Mouse (Mus musculus) neural tube, embryonic 15.5 days (tissue): ENCODE measurements around the gene Tmc3. TPM values are rescaled to one million over a fixed set of nuclear protein-coding genes. Genes with fewer than 3 reads are reported as not detected.
A peak's percentile ranks its signal among the peaks of the same experiment; 100 is the strongest.

Source experiments
- ATAC-seq: fragments of 200-750 bp; cut with Nextera tagmentation; 2 replicates; pipeline ENCODE4 v1.8.0; 2017; ENCODE audit warnings: mild to moderate bottlenecking, moderate TSS enrichment, moderate library complexity; ENCODE audit not compliant: low FRiP score
- H3K27ac ChIP-seq: fragments of 300-500 bp; sonication (generic); replicated peaks from 2 replicates; pipeline ENCODE4 v1.5.1; 2015; ENCODE audit warnings: mild to moderate bottlenecking, inconsistent platforms
- H3K27me3 ChIP-seq: fragments of 300-500 bp; sonication (generic); replicated peaks from 2 replicates; pipeline ENCODE4 v1.6.1; 2015; ENCODE audit warnings: inconsistent platforms
- H3K36me3 ChIP-seq: fragments of 300-500 bp; sonication (generic); 2 replicates; pipeline ENCODE4 v1.6.1; 2015; ENCODE audit warnings: inconsistent platforms
- H3K4me1 ChIP-seq: fragments of 300-500 bp; sonication (generic); 2 replicates; pipeline ENCODE4 v1.6.1; 2015; ENCODE audit warnings: inconsistent platforms
- H3K4me2 ChIP-seq: fragments of 300-500 bp; sonication (generic); 2 replicates; pipeline ENCODE4 v1.6.1; 2015; ENCODE audit warnings: inconsistent platforms, mild to moderate bottlenecking, moderate library complexity
- H3K4me3 ChIP-seq: fragments of 300-500 bp; sonication (generic); replicated peaks from 2 replicates; pipeline ENCODE4 v1.5.1; 2015; ENCODE audit warnings: mild to moderate bottlenecking, inconsistent platforms
- H3K9ac ChIP-seq: fragments of 300-500 bp; sonication (generic); replicated peaks from 2 replicates; pipeline ENCODE4 v1.6.1; 2015; ENCODE audit warnings: mild to moderate bottlenecking, inconsistent platforms
- H3K9me3 ChIP-seq: fragments of 300-500 bp; sonication (generic); replicated peaks from 2 replicates; pipeline ENCODE4 v1.6.1; 2016; ENCODE audit warnings: inconsistent platforms
- WGBS: fragments of 180-500 bp; shearing (Covaris S2); methylation state at CpG from one replicate; pipeline ENCODE4 v1.1.7; 2015; ENCODE audit warnings: mixed read lengths; 5-methylcytosine and 5-hydroxymethylcytosine counted together
- polyA plus RNA-seq: library from polyadenylated mRNA; unstranded; fragments of >200 nt; fragmentation: Nextera tagmentation; extraction: Ambion mirVana; gene quantifications from 2 replicates; pipeline ENCODE4 v1.2.1, GENCODE M21; 2015

The Tmc3 gene
- polyA plus RNA-seq, 1 experiment from 2014 or later: 0.27 TPM

DNA sequence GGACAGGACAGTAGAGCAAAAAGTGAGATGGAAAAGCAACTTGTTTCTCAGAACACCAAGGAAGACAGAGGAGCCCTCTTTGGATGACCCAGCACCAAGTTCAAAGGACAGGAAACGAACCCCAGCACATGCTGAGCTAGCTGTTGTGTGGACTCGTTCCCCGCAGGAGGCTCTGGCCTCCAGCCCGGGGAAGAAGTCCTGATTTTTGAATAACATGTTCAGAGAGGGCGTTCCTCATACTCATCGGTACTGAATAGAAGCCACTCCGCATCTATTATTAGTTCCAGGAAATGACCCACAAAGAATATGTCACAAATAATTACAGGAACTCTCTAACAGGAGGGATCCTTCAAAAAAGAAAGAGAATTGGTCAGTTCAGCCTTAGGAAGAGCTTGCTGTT, 18.8 kb upstream of the Tmc3 start:
- H3K9ac ChIP-seq: no peak overlapping the region
- WGBS: 40% methylated on average over 7 of the region's 7 CpGs
- H3K4me1 ChIP-seq: no peaks in the 10 kb centered on the region
- no peak overlapping the region for H3K4me2 ChIP-seq
- no peak for ATAC-seq
- no peak overlapping the region for H3K4me3 ChIP-seq
- no peaks in the 10 kb centered on the region for H3K36me3 ChIP-seq
- H3K27ac ChIP-seq: no peak overlapping the region
- no peaks in the 10 kb centered on the region for H3K9me3 ChIP-seq
- no peaks in the 10 kb centered on the region for H3K27me3 ChIP-seq

GRCm38 (mm10) chr7:83567841-83568500, 16.8 kb upstream of the Tmc3 start:
- Histone ChIP-seq H3K27ac (no peak overlapping the region), H3K27me3 (no peaks in the 10 kb centered on the region), H3K4me1 (no peaks in the 10 kb centered on the region), H3K36me3 (no peaks in the 10 kb centered on the region), H3K9me3 (no peaks in the 10 kb centered on the region), H3K4me2 (no peak overlapping the region), H3K9ac (no peak overlapping the region), H3K4me3 (no peak overlapping the region)
- WGBS: 61% methylated on average over 16 of the region's 16 CpGs
- ATAC-seq: no peak

DNA sequence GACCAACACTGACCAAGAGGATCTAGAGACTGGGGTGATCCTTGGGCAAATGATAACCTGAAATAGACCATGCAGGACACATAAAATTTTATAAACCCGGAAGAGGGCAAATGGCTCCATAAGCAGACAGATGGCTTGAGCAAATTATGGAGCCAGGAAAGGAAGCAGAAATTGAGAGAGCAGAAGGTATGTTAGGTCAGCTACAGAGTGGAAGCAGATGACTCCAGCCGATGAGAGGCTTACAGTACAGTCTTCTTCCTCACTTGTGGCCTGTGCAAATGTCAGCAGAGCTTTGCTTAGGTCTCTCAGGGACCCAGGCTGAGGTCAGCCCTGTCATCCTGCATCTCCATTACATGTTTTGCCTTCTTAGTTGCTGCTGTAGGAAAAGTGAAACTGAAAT, 15.9 kb upstream of the Tmc3 start:
- 92% methylated on average over 2 of the region's 2 CpGs for WGBS
- Histone ChIP-seq H3K4me3 (no peak overlapping the region), H3K9ac (no peak overlapping the region), H3K4me2 (no peak overlapping the region), H3K27ac (no peak overlapping the region), H3K36me3 (no peaks in the 10 kb centered on the region), H3K9me3 (no peaks in the 10 kb centered on the region), H3K4me1 (no peaks in the 10 kb centered on the region), H3K27me3 (no peaks in the 10 kb centered on the region)
- no peak for ATAC-seq

GRCm38 (mm10) chr7:83569436-83569835, 15.3 kb upstream of the Tmc3 start:
- no peaks in the 10 kb centered on the region for H3K9me3 ChIP-seq
- H3K4me3 ChIP-seq: no peak overlapping the region
- ATAC-seq: no peak
- H3K4me2 ChIP-seq: no peak overlapping the region
- no peaks in the 10 kb centered on the region for H3K4me1 ChIP-seq
- no peaks in the 10 kb centered on the region for H3K27me3 ChIP-seq
- 89% methylated on average over 2 of the region's 2 CpGs for WGBS
- no peak overlapping the region for H3K9ac ChIP-seq
- no peaks in the 10 kb centered on the region for H3K36me3 ChIP-seq
- H3K27ac ChIP-seq: no peak overlapping the region

- H3K27me3 ChIP-seq: no peaks in the 10 kb centered on the region
- 71% methylated on average over 4 of the region's 4 CpGs for WGBS
Measured at GRCm38 (mm10) chr7:83571077-83571476, 13.7 kb upstream of the Tmc3 start.

GRCm38 (mm10) chr7:83571901-83572300, 12.8 kb upstream of the Tmc3 start:
- Histone ChIP-seq H3K4me2 (no peak overlapping the region), H3K9ac (no peak overlapping the region), H3K36me3 (no peaks in the 10 kb centered on the region), H3K4me1 (no peaks in the 10 kb centered on the region), H3K9me3 (no peaks in the 10 kb centered on the region), H3K27me3 (no peaks in the 10 kb centered on the region), H3K27ac (no peak overlapping the region), H3K4me3 (no peak overlapping the region)
- ATAC-seq: no peak
- 63% methylated on average over 3 of the region's 3 CpGs for WGBS

More at GRCm38 (mm10) chr7:83571077-83571476, 13.7 kb upstream of the Tmc3 start:
- Histone ChIP-seq H3K27ac (no peak overlapping the region), H3K9ac (no peak overlapping the region), H3K4me3 (no peak overlapping the region), H3K4me1 (no peaks in the 10 kb centered on the region), H3K36me3 (no peaks in the 10 kb centered on the region), H3K4me2 (no peak overlapping the region), H3K9me3 (no peaks in the 10 kb centered on the region)
- no peak for ATAC-seq

DNA sequence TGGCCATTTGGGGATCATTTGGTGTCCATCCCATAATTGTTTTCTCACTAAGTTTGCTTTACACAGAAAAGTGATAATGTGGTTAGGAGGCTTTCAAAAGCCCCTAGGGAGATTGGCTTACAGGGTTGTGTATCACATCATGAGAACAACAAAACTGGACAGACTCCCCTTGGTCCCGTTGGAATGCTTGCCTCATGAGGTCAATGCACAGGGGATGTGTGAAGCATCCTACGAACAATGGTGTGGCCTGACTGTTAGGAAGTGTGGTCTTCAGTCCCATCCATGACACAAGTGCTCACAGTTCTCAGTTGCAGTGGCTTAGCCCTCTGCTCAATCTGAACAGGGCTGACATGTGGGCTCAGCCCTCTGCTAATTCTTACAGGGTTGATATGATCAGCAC, 12.3 kb upstream of the Tmc3 start:
- no peaks in the 10 kb centered on the region for H3K9me3 ChIP-seq
- no peaks in the 10 kb centered on the region for H3K27me3 ChIP-seq
- 76% methylated on average over 2 of the region's 2 CpGs for WGBS
- H3K4me1 ChIP-seq: no peaks in the 10 kb centered on the region
- H3K9ac ChIP-seq: no peak overlapping the region
- no peaks in the 10 kb centered on the region for H3K36me3 ChIP-seq
- no peak for ATAC-seq
- no peak overlapping the region for H3K4me2 ChIP-seq
- H3K4me3 ChIP-seq: no peak overlapping the region
- H3K27ac ChIP-seq: no peak overlapping the region

- H3K4me3 ChIP-seq: no peak overlapping the region
- H3K36me3 ChIP-seq: no peaks in the 10 kb centered on the region
- ATAC-seq: peak; percentile 75
- H3K4me1 ChIP-seq: no peaks in the 10 kb centered on the region
- no peaks in the 10 kb centered on the region for H3K9me3 ChIP-seq
- H3K27me3 ChIP-seq: no peaks in the 10 kb centered on the region
- H3K27ac ChIP-seq: no peak overlapping the region
- 53% methylated on average over 4 of the region's 4 CpGs for WGBS
- no peak overlapping the region for H3K4me2 ChIP-seq
- no peak overlapping the region for H3K9ac ChIP-seq
Measured at GRCm38 (mm10) chr7:83580946-83581345, 3.8 kb upstream of the Tmc3 start.

DNA sequence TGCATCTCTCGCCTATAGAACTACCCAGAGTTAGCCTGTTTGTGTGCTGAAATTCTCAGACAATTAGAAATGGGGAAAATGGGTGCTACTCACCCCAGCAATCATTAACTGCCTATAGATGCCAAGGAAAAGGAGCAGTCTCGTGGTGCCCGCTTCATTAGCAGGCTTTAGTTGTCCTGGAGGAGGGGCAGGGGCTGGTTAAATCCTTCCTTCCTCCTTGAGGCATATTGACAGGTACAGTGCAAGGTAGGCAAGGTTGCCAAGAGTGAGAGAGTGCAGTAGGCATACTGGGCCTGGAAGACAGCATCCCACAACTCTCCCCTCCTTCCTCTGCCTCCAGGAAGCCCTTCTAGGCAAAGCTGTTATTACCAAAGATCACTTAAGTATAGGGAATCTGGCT, 9.3 kb downstream of the Tmc3 start:
- Histone ChIP-seq H3K27ac (no peak overlapping the region), H3K4me2 (no peak overlapping the region), H3K9ac (no peak overlapping the region), H3K4me1 (no peaks in the 10 kb centered on the region), H3K27me3 (no peaks in the 10 kb centered on the region), H3K36me3 (no peaks in the 10 kb centered on the region), H3K9me3 (no peaks in the 10 kb centered on the region), H3K4me3 (no peak overlapping the region)
- 85% methylated on average over 3 of the region's 3 CpGs for WGBS
- no peak for ATAC-seq

DNA sequence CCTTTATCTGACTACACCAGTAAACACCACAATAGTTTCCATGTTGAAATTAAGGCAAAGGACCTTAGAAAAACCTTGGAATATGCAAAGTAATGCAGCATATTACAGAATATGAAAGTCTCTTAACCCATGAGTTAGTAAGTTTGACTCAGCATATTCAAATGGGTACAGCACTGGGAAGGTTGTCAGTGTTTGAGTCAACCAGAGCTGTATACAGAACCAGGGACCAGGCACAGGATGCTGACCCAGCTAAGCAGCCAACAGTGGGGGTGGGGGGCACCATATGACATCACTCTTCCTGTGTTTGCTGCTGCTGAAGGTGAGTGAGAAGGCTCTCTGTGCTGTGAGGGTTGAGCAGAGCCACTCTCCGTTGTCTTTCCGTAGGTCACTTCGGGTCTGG, 12.3 kb downstream of the Tmc3 start:
- no peak overlapping the region for H3K4me3 ChIP-seq
- no peak overlapping the region for H3K27ac ChIP-seq
- WGBS: 100% methylated on average over 3 of the region's 3 CpGs
- H3K36me3 ChIP-seq: no peaks in the 10 kb centered on the region
- no peaks in the 10 kb centered on the region for H3K27me3 ChIP-seq
- no peak overlapping the region for H3K9ac ChIP-seq
- H3K9me3 ChIP-seq: no peaks in the 10 kb centered on the region
- ATAC-seq: no peak
- no peak overlapping the region for H3K4me2 ChIP-seq
- H3K4me1 ChIP-seq: no peaks in the 10 kb centered on the region

GRCm38 (mm10) chr7:83598997-83599912, 14.5 kb downstream of the Tmc3 start:
- H3K9ac ChIP-seq: no peak overlapping the region
- no peak overlapping the region for H3K4me3 ChIP-seq
- H3K27me3 ChIP-seq: no peaks in the 10 kb centered on the region
- WGBS: 89% methylated on average over 13 of the region's 13 CpGs
- no peaks in the 10 kb centered on the region for H3K36me3 ChIP-seq
- no peaks in the 10 kb centered on the region for H3K9me3 ChIP-seq
- H3K27ac ChIP-seq: no peak overlapping the region
- H3K4me2 ChIP-seq: no peak overlapping the region
- ATAC-seq: no peak
- H3K4me1 ChIP-seq: no peaks in the 10 kb centered on the region

- Histone ChIP-seq H3K36me3 (no peaks in the 10 kb centered on the region), H3K4me3 (no peak overlapping the region), H3K4me1 (0 out of 2 replicates have a peak, but pooled peaks cover 2% of the 10 kb centered on the region), H3K27ac (no peak overlapping the region), H3K4me2 (no peak overlapping the region), H3K27me3 (no peaks in the 10 kb centered on the region), H3K9me3 (no peaks in the 10 kb centered on the region), H3K9ac (no peak overlapping the region)
- WGBS: 62% methylated on average over 8 of the region's 8 CpGs
- ATAC-seq: no peak
Measured at GRCm38 (mm10) chr7:83599913-83600286, 15.2 kb downstream of the Tmc3 start.
